Mouse (Mus musculus) stomach, embryonic 16.5 days (tissue): ENCODE results near the gene Rhbg. TPM values are rescaled to one million over a fixed set of nuclear protein-coding genes. Genes with fewer than 3 reads are reported as not detected.

Experiments
- ATAC-seq: fragments of 200-750 bp; cut with Nextera tagmentation; 2 replicates; pipeline ENCODE4 v1.8.0; 2017; ENCODE audit warnings: moderate number of reproducible peaks, moderate TSS enrichment; ENCODE audit not compliant: insufficient read depth, low FRiP score
- H3K27ac ChIP-seq: fragments of 300-500 bp; sonication (generic); 2 replicates; pipeline ENCODE4 v1.5.1; 2014; ENCODE audit warnings: low read length
- H3K27me3 ChIP-seq: fragments of 300-500 bp; sonication (generic); 2 replicates; pipeline ENCODE4 v1.6.1; 2014; ENCODE audit warnings: low read length, control low read depth, mixed read lengths; ENCODE audit not compliant: control insufficient read depth, insufficient read depth
- H3K36me3 ChIP-seq: fragments of 300-500 bp; sonication (generic); 2 replicates; pipeline ENCODE4 v1.6.1; 2014; ENCODE audit warnings: low read length; ENCODE audit not compliant: control insufficient read depth, insufficient read depth
- H3K4me1 ChIP-seq: fragments of 300-500 bp; sonication (generic); 2 replicates; pipeline ENCODE4 v1.6.1; 2014; ENCODE audit warnings: low read length, control low read depth, mixed read lengths; ENCODE audit not compliant: control insufficient read depth, insufficient read depth
- H3K4me2 ChIP-seq: fragments of 300-500 bp; sonication (generic); 2 replicates; pipeline ENCODE4 v1.6.1; 2014; ENCODE audit warnings: low read depth, low read length, mixed read lengths
- H3K4me3 ChIP-seq: fragments of 300-500 bp; sonication (generic); replicated peaks from 2 replicates; pipeline ENCODE4 v1.5.1; 2014; ENCODE audit warnings: mild to moderate bottlenecking, low read length
- H3K9ac ChIP-seq: fragments of 300-500 bp; sonication (generic); 2 replicates; pipeline ENCODE4 v1.6.1; 2014; ENCODE audit warnings: low read length
- H3K9me3 ChIP-seq: fragments of 300-500 bp; sonication (generic); replicated peaks from 2 replicates; pipeline ENCODE4 v1.6.1; 2016; ENCODE audit warnings: low read length, control low read depth; ENCODE audit not compliant: control insufficient read depth
- WGBS: fragments of 180-500 bp; shearing (Covaris S2); extraction: QIAGEN DNeasy Blood & Tissue Kit; methylation state at CpG from one replicate; pipeline ENCODE4 v1.1.7; 2014; 5-methylcytosine and 5-hydroxymethylcytosine counted together
- polyA plus RNA-seq: library from polyadenylated mRNA; unstranded; fragments of >200 nt; fragmentation: Nextera tagmentation; extraction: Ambion mirVana; gene quantifications from 2 replicates; pipeline ENCODE4 v1.2.1, GENCODE M21; 2015

Gene Rhbg
- polyA plus RNA-seq, 1 experiment from 2014 or later = 11.7 TPM

- H3K27me3 ChIP-seq = peaks cover 85% of the 10 kb centered on the region
- H3K9me3 ChIP-seq = no peaks in the 10 kb centered on the region
- no peaks in the 10 kb centered on the region for H3K36me3 ChIP-seq
- H3K27ac ChIP-seq = no peak overlapping the region
- H3K4me2 ChIP-seq = no peak overlapping the region
- H3K4me3 ChIP-seq = peak overlapping the region; percentile 31; the same call in 1 of the 2 replicates
- H3K9ac ChIP-seq = no peak overlapping the region
- ATAC-seq = no peak
- WGBS = 4% methylated on average over 6 of the region's 6 CpGs
- peaks cover 13% of the 10 kb centered on the region for H3K4me1 ChIP-seq
Observed at GRCm38 (mm10) chr3:88216116-88216515, 38.4 kb downstream of the Rhbg start.

DNA sequence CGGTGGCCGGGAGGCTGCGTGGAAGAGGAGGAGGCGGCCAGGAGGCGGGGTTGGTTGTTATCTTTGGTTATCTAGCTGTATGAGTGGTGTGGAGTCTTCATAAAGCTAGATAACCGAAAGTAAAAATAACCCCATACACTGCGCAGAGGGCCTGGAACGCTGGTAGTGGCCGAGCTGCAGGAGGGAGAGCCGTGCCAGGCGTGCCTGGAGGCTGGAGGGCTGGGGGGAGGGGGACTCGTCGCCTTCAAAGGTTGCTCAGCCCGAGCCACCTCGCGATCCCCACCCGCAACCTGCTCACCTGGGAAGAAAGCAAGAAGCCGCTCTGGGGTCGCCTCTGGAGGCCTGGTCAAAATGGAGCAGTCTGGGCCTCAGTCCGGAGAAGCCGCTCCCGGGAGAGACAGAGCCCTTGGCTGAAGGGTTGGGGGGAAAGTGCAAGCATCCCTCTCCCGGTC, 38.9 kb downstream of the Rhbg start:
- H3K9ac ChIP-seq = peak overlapping the region; percentile 32; the same call in 1 of the 2 replicates
- H3K4me1 ChIP-seq = peaks cover 13% of the 10 kb centered on the region
- H3K27ac ChIP-seq = no peak overlapping the region
- no peak; the same call in 1 of the 2 replicates for ATAC-seq
- no peaks in the 10 kb centered on the region for H3K36me3 ChIP-seq
- H3K4me2 ChIP-seq = peak overlapping the region; percentile 43
- H3K9me3 ChIP-seq = no peaks in the 10 kb centered on the region
- WGBS = under 1% methylated on average over 23 of the region's 23 CpGs
- H3K4me3 ChIP-seq = peak overlapping the region; percentile 31
- H3K27me3 ChIP-seq = peaks cover 87% of the 10 kb centered on the region

- no peak; the same call in 1 of the 2 replicates for ATAC-seq
- H3K27me3 ChIP-seq = peaks cover 85% of the 10 kb centered on the region
Observed at GRCm38 (mm10) chr3:88214971-88215552, 39.4 kb downstream of the Rhbg start.

GRCm38 (mm10) chr3:88214197-88214938, 40.1 kb downstream of the Rhbg start:
- no peak overlapping the region for H3K27ac ChIP-seq
- H3K4me2 ChIP-seq = no peak overlapping the region
- no peaks in the 10 kb centered on the region for H3K9me3 ChIP-seq
- WGBS = 1% methylated on average over 42 of the region's 42 CpGs
- no peaks in the 10 kb centered on the region for H3K36me3 ChIP-seq
- no peak; the same call in 1 of the 2 replicates for ATAC-seq
- H3K9ac ChIP-seq = no peak overlapping the region
- peaks cover 13% of the 10 kb centered on the region for H3K4me1 ChIP-seq
- H3K4me3 ChIP-seq = peak overlapping the region; percentile 31
- peaks cover 85% of the 10 kb centered on the region for H3K27me3 ChIP-seq

More at GRCm38 (mm10) chr3:88214971-88215552, 39.4 kb downstream of the Rhbg start:
- Histone ChIP-seq H3K4me2 (peak overlapping the region; percentile 43), H3K9ac (peak overlapping the region; percentile 32; the same call in 1 of the 2 replicates), H3K4me1 (peaks cover 13% of the 10 kb centered on the region), H3K9me3 (no peaks in the 10 kb centered on the region), H3K27ac (no peak overlapping the region), H3K36me3 (no peaks in the 10 kb centered on the region), H3K4me3 (peak overlapping the region; percentile 31)
- 2% methylated on average over 48 of the region's 48 CpGs for WGBS

DNA sequence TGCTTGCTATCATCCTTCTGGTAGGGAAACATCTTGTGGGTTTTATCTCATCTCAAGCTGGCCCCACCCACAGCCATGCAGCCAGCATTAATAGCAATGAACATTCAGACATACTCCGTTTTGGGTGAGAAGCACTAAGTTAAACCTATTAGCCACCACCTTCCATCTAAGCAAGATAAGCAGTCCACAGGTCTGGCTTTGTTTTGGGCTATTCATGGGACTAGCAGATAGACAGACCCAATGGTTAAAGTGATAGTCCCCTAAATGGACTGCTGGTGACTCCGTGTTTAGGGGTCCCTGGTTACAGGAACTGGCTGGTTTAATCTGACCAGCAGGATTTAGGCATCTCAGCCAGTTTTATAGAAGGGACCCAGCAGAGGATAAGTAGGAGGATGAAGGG, 41.5 kb downstream of the Rhbg start:
- peaks cover 13% of the 10 kb centered on the region for H3K4me1 ChIP-seq
- no peaks in the 10 kb centered on the region for H3K36me3 ChIP-seq
- H3K27ac ChIP-seq = no peak overlapping the region
- H3K4me3 ChIP-seq = no peak overlapping the region
- no peaks in the 10 kb centered on the region for H3K9me3 ChIP-seq
- H3K27me3 ChIP-seq = peaks cover 94% of the 10 kb centered on the region
- H3K4me2 ChIP-seq = no peak overlapping the region
- WGBS = 1% methylated on average over 2 of the region's 2 CpGs
- no peak overlapping the region for H3K9ac ChIP-seq
- no peak for ATAC-seq

GRCm38 (mm10) chr3:88212356-88212755, 42.2 kb downstream of the Rhbg start:
- Histone ChIP-seq H3K36me3 (no peaks in the 10 kb centered on the region), H3K9ac (no peak overlapping the region), H3K9me3 (no peaks in the 10 kb centered on the region), H3K4me2 (no peak overlapping the region), H3K4me3 (no peak overlapping the region), H3K27me3 (peaks cover 95% of the 10 kb centered on the region), H3K27ac (no peak overlapping the region), H3K4me1 (peaks cover 13% of the 10 kb centered on the region)
- ATAC-seq = no peak
- 22% methylated on average over 1 of the region's 1 CpGs for WGBS

GRCm38 (mm10) chr3:88210918-88211317, 43.6 kb downstream of the Rhbg start:
- Histone ChIP-seq H3K27ac (no peak overlapping the region), H3K9me3 (no peaks in the 10 kb centered on the region), H3K4me1 (peaks cover 12% of the 10 kb centered on the region), H3K27me3 (peaks cover 95% of the 10 kb centered on the region), H3K9ac (no peak overlapping the region), H3K4me2 (no peak overlapping the region), H3K36me3 (no peaks in the 10 kb centered on the region), H3K4me3 (no peak overlapping the region)
- WGBS = 11% methylated on average over 2 of the region's 2 CpGs
- ATAC-seq = no peak

DNA sequence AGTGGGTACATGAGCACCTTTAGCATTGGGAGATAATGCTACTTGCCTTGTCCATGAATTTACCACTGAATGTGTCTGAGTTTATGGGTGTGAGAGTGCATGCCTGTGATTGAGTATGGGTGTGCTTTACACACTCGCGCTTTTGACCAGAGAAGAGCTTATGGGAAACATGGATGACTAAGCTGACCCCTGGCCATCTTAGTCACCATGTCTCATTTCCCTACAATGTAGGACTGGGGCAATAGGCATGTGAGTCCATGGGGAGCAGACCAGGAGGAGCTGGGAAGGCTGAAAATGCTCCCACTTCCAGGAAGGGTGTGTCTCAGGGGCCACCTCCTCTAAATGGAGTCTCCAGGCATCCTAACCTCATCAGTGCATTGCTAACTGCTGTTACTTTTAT, 44.4 kb downstream of the Rhbg start:
- H3K27ac ChIP-seq = no peak overlapping the region
- H3K4me1 ChIP-seq = peaks cover 4% of the 10 kb centered on the region
- 38% methylated on average over 2 of the region's 2 CpGs for WGBS
- H3K9ac ChIP-seq = no peak overlapping the region
- H3K4me2 ChIP-seq = no peak overlapping the region
- no peaks in the 10 kb centered on the region for H3K36me3 ChIP-seq
- H3K9me3 ChIP-seq = no peaks in the 10 kb centered on the region
- H3K4me3 ChIP-seq = no peak overlapping the region
- no peak for ATAC-seq
- H3K27me3 ChIP-seq = peaks cover 95% of the 10 kb centered on the region

DNA sequence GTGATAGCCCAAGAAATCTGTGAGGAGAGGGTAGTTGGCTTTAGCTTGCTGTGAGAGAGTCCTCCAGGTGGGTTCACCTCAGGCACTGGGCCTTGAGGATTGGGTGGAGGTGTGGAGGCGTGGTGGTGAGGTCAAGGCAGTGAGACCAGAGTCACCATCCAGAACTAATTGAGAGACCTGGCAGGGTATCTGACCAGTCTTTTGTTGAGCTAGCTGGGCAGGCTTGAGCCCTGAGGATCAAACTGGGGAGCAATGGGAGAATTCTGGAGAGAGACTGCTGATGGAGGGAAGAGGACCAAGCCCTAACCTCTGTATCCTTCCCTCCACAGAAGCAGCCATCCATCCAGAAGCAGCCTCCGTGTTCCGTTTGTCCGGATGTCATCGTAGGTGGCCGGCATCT, 45.2 kb downstream of the Rhbg start:
- Histone ChIP-seq H3K27ac (no peak overlapping the region), H3K4me1 (no peaks in the 10 kb centered on the region), H3K36me3 (no peaks in the 10 kb centered on the region), H3K4me2 (no peak overlapping the region), H3K27me3 (peaks cover 95% of the 10 kb centered on the region), H3K9ac (no peak overlapping the region), H3K9me3 (no peaks in the 10 kb centered on the region), H3K4me3 (no peak overlapping the region)
- no peak for ATAC-seq
- 4% methylated on average over 6 of the region's 6 CpGs for WGBS
